12 mouse cellular contexts compared by ENCODE assay signal in the genomic region with DNA sequence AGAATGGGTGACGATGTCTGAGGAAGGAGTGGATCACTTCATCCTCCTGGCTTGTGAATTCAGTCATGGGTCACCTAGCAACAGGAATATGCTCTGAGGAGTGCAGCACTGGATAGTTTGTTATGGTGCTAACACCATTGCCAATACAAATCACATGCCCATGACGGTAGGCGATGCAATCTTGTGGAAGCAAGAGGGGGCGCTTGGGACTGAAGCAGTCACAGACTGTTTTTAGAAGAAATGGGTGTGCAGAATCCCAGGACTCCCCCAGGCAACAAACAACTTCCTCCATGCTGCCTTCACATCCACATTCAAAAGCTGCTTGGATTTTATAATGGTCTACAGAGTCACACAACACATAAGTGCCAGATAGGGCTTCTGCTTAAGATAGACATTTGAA.
"Had no signal": no experiment of that assay in that cellular context is flagged by ENCODE, and none has a peak within 500 bp of the region (broad histone marks: within the 10 kb centered on the region; RNA-seq: fewer than 3 reads in every experiment).

No protein-coding gene starts in this region.

- DNase-seq: kidney, adult 2 months; kidney, postnatal 14 days; spleen, adult 18-20 months; thymus, adult 18-20 months; thymus, postnatal 14 days had no signal

- H3K27ac ChIP-seq: kidney, embryonic 15.5 days; limb, embryonic 15.5 days; liver, embryonic 12.5 days; neural tube, embryonic 15.5 days had no signal

- ATAC-seq: liver, embryonic 12.5 days had no signal

- H3K4me1 ChIP-seq: kidney, embryonic 15.5 days; limb, embryonic 15.5 days; liver, embryonic 12.5 days; neural tube, embryonic 15.5 days had no signal

- H3K27me3 ChIP-seq: kidney, embryonic 15.5 days; limb, embryonic 15.5 days; liver, embryonic 12.5 days; neural tube, embryonic 15.5 days had no signal

- H3K36me3 ChIP-seq: kidney, embryonic 15.5 days; limb, embryonic 15.5 days; liver, embryonic 12.5 days; midbrain, embryonic 10.5 days; neural tube, embryonic 15.5 days had no signal

- H3K4me2 ChIP-seq: kidney, embryonic 15.5 days; limb, embryonic 15.5 days; liver, embryonic 12.5 days; lung, embryonic 14.5 days; neural tube, embryonic 15.5 days had no signal

- H3K9me3 ChIP-seq: kidney, embryonic 15.5 days; limb, embryonic 15.5 days; liver, embryonic 12.5 days; midbrain, embryonic 10.5 days; neural tube, embryonic 15.5 days had no signal

- H3K9ac ChIP-seq: kidney, embryonic 15.5 days; limb, embryonic 15.5 days; liver, embryonic 12.5 days; lung, embryonic 14.5 days; neural tube, embryonic 15.5 days had no signal

- H3K4me3 ChIP-seq: kidney, embryonic 15.5 days; limb, embryonic 15.5 days; liver, embryonic 12.5 days; midbrain, embryonic 10.5 days; myocyte; neural tube, embryonic 15.5 days had no signal
